Mouse (Mus musculus): Measurements from ENCODE around the gene Ints13. TPM values are rescaled to one million over a fixed set of nuclear protein-coding genes. Genes with fewer than 3 reads are reported as not detected.

Ints13 gene
- polyA plus RNA-seq, 1 experiment from 2014 or later: 70.2 TPM

DNA sequence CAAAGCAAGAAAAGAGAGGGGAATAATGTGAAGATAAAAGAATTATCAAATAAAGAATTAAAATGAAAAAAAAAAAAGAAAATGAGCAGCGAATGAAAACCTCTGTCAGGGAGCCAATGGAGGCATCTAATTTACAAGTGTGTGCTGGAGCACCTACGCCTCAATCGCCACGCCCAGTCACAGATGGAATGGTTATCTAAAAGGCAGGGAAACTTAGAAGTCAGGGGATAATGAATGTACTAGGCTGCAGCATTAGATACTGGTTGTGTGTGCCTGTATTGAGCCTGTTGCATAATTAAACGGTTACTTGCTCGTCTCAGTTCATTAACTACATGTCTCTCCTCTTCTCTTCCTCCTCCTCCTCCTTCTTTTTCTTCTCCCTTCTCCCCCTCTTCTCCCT is 33.8 kb upstream of the Ints13 start:
- H3K4me3 ChIP-seq (ENCODE audit: low read depth, low read length): no peak overlapping the region
- H3K4me1 ChIP-seq (ENCODE audit: insufficient read depth): no peaks in the 10 kb centered on the region
- no peak for TF ChIP-seq CTCF (IDR thresholded peaks at IDR 0.05; ENCODE audit: low read depth)
- H3K9ac ChIP-seq: no peak overlapping the region
- 90% methylated on average over 6 of the region's 6 CpGs for WGBS
- H3K27ac ChIP-seq (ENCODE audit: low read depth): no peak overlapping the region; the same call in 1 of the 2 replicates
- ATAC-seq (ENCODE audit: insufficient read depth) (no peak), DNase-seq (no peak)
- H3K4me2 ChIP-seq: no peak overlapping the region
- no peaks in the 10 kb centered on the region for H3K9me3 ChIP-seq (ENCODE audit: low read depth, low read length)
- H3K27me3 ChIP-seq (ENCODE audit: insufficient read depth, low read length): no peaks in the 10 kb centered on the region
- peaks cover 59% of the 10 kb centered on the region for H3K36me3 ChIP-seq (ENCODE audit: insufficient read depth)

- Histone ChIP-seq H3K4me3 (ENCODE audit: low read depth, low read length) (no peak overlapping the region), H3K27ac (ENCODE audit: low read depth) (no peak overlapping the region), H3K36me3 (ENCODE audit: insufficient read depth) (peaks cover 78% of the 10 kb centered on the region), H3K9me3 (ENCODE audit: low read depth, low read length) (no peaks in the 10 kb centered on the region), H3K27me3 (ENCODE audit: insufficient read depth, low read length) (no peaks in the 10 kb centered on the region), H3K4me2 (no peak overlapping the region), H3K9ac (no peak overlapping the region), H3K4me1 (ENCODE audit: insufficient read depth) (no peaks in the 10 kb centered on the region)
- 89% methylated on average over 10 of the region's 10 CpGs for WGBS
- DNase-seq (no peak), ATAC-seq (ENCODE audit: insufficient read depth) (no peak)
- no peak for TF ChIP-seq CTCF (IDR thresholded peaks at IDR 0.05; ENCODE audit: low read depth)
Observed at GRCm38 (mm10) chr6:146603651-146604050, 26.0 kb upstream of the Ints13 start.

- H3K4me3 ChIP-seq (ENCODE audit: low read depth, low read length): no peak overlapping the region
- H3K36me3 ChIP-seq (ENCODE audit: insufficient read depth): peaks cover 77% of the 10 kb centered on the region
- no peak overlapping the region for H3K27ac ChIP-seq (ENCODE audit: low read depth)
- no peaks in the 10 kb centered on the region for H3K27me3 ChIP-seq (ENCODE audit: insufficient read depth, low read length)
- H3K9me3 ChIP-seq (ENCODE audit: low read depth, low read length): no peaks in the 10 kb centered on the region
- no peak overlapping the region for H3K4me2 ChIP-seq
- 88% methylated on average over 4 of the region's 4 CpGs for WGBS
- no peak for ATAC-seq (ENCODE audit: insufficient read depth)
- H3K9ac ChIP-seq: no peak overlapping the region
- no peak for DNase-seq
- TF ChIP-seq CTCF (IDR thresholded peaks at IDR 0.05; ENCODE audit: low read depth): no peak
- H3K4me1 ChIP-seq (ENCODE audit: insufficient read depth): no peaks in the 10 kb centered on the region
Observed at GRCm38 (mm10) chr6:146602601-146603000, 25.0 kb upstream of the Ints13 start.

- no peaks in the 10 kb centered on the region for H3K9me3 ChIP-seq (ENCODE audit: low read depth, low read length)
- H3K4me3 ChIP-seq (ENCODE audit: low read depth, low read length): no peak overlapping the region
- H3K27me3 ChIP-seq (ENCODE audit: insufficient read depth, low read length): no peaks in the 10 kb centered on the region
- H3K36me3 ChIP-seq (ENCODE audit: insufficient read depth): peaks cover 46% of the 10 kb centered on the region
- no peak for DNase-seq
- H3K27ac ChIP-seq (ENCODE audit: low read depth): no peak overlapping the region
- TF ChIP-seq CTCF (IDR thresholded peaks at IDR 0.05; ENCODE audit: low read depth): no peak
- no peak overlapping the region for H3K4me2 ChIP-seq
- no peaks in the 10 kb centered on the region for H3K4me1 ChIP-seq (ENCODE audit: insufficient read depth)
- no peak overlapping the region for H3K9ac ChIP-seq
- WGBS: 91% methylated on average over 5 of the region's 5 CpGs
- ATAC-seq (ENCODE audit: insufficient read depth): no peak
Observed at GRCm38 (mm10) chr6:146585134-146585533, 7.5 kb upstream of the Ints13 start.

DNA sequence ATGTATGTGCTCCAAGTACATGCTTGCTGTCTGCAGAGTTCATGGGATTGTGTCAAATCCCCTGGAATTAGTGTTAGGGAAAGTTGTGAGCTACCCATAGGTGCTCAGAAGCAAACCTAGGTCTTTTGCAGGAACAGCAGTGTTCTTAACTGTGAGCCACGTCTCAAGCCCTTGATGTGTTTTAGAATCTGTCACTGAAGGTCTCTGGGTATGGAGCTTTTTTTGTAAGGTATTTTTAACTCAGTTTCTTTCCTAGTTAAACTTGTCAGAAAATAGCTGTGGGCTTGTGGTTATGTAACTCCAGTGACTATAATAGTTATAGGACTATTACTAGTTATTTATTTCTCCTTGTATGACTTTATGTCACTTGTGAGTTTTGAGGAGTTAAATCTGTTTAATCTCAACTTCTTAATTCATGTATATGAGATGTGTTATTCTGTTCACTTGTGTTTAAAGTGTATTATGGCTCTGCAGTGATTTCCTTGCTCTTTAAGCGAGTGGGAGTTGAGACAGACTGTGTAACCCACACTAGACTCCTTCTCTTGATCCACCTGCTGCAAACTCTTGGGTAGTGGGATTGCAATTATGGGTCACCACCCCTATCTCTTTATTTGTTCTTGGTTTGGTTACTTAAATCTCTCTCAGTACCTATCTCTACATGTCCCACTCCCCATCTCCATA is 5.9 kb upstream of the Ints13 start:
- Histone ChIP-seq H3K27me3 (ENCODE audit: insufficient read depth, low read length) (no peaks in the 10 kb centered on the region), H3K4me2 (no peak overlapping the region), H3K9ac (no peak overlapping the region), H3K27ac (ENCODE audit: low read depth) (no peak overlapping the region), H3K4me3 (ENCODE audit: low read depth, low read length) (no peak overlapping the region), H3K4me1 (ENCODE audit: insufficient read depth) (peaks cover 3% of the 10 kb centered on the region; the same call in 1 of the 2 replicates), H3K36me3 (ENCODE audit: insufficient read depth) (peaks cover 30% of the 10 kb centered on the region), H3K9me3 (ENCODE audit: low read depth, low read length) (no peaks in the 10 kb centered on the region)
- 69% methylated on average over 2 of the region's 2 CpGs for WGBS
- TF ChIP-seq CTCF (IDR thresholded peaks at IDR 0.05; ENCODE audit: low read depth): no peak
- DNase-seq: no peak
- no peak for ATAC-seq (ENCODE audit: insufficient read depth)

DNA sequence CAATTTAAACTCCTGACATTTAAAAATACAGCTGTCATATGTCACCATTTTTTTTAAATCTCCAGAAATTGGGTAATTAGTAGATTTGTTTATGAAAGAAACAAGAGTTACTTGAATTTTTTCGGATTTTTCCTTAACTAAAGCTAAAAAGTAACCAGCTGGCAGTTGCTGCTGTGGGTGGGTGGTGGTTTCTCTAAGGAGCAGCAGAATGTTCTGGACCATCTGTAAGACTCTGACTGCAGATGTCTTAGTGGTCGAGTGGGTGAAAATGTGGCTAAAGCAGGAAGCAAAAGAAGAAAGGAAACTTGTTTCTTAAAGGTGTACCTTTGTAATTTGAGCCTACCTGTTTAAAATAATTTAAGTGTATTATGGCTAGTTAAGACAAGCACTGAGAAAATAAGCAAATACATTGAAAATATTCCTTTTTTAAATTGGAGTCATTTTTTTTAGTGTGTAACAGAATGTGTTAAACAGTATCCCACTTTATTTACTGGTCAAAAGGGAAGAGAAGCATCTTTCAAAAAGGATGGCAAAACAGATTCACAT is 2.8 kb upstream of the Ints13 start:
- Histone ChIP-seq H3K27ac (ENCODE audit: low read depth) (0 out of 2 replicates have a peak overlapping the region, but pooled peaks have one; percentile 27), H3K9ac (no peak overlapping the region), H3K4me1 (ENCODE audit: insufficient read depth) (peaks cover 8% of the 10 kb centered on the region; the same call in 1 of the 2 replicates), H3K36me3 (ENCODE audit: insufficient read depth) (peaks cover 3% of the 10 kb centered on the region; the same call in 1 of the 2 replicates), H3K4me2 (0 out of 2 replicates have a peak overlapping the region, but pooled peaks have one; percentile 23), H3K27me3 (ENCODE audit: insufficient read depth, low read length) (no peaks in the 10 kb centered on the region), H3K4me3 (ENCODE audit: low read depth, low read length) (no peak overlapping the region), H3K9me3 (ENCODE audit: low read depth, low read length) (no peaks in the 10 kb centered on the region)
- 15% methylated on average over 2 of the region's 2 CpGs for WGBS
- DNase-seq (peak; percentile 16), ATAC-seq (ENCODE audit: insufficient read depth) (no peak)
- TF ChIP-seq CTCF (IDR thresholded peaks at IDR 0.05; ENCODE audit: low read depth): no peak

DNA sequence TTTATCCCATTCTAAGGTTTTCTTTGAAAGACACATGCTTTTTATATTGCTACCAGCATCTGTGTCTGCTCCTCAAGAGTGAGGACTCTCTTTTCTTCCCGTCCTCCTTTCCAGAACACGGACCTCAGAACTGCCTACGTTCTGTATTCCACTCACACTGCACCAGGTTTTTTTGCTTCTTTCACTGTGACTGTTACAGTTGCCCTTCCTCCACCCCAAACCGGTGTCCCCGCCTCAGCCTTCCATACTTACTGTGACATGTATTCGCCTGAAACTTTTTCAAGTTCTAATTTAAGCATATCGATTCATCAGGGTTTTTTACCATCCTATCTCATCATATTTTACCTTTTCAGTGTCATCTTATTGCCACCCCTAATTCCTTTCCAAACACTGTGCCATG is 951 bp upstream of the Ints13 start:
- H3K27me3 ChIP-seq (ENCODE audit: insufficient read depth, low read length): no peaks in the 10 kb centered on the region
- TF ChIP-seq CTCF (IDR thresholded peaks at IDR 0.05; ENCODE audit: low read depth): no peak
- no peaks in the 10 kb centered on the region for H3K9me3 ChIP-seq (ENCODE audit: low read depth, low read length)
- ATAC-seq (ENCODE audit: insufficient read depth) (no peak), DNase-seq (peak; percentile 36)
- peak overlapping the region; percentile 95 for H3K9ac ChIP-seq
- H3K4me1 ChIP-seq (ENCODE audit: insufficient read depth): peaks cover 8% of the 10 kb centered on the region; the same call in 1 of the 2 replicates
- peak overlapping the region; percentile 86 for H3K4me2 ChIP-seq
- peak overlapping the region; percentile 94 for H3K4me3 ChIP-seq (ENCODE audit: low read depth, low read length)
- peaks cover 6% of the 10 kb centered on the region for H3K36me3 ChIP-seq (ENCODE audit: insufficient read depth)
- H3K27ac ChIP-seq (ENCODE audit: low read depth): peak overlapping the region; percentile 97
- 6% methylated on average over 7 of the region's 7 CpGs for WGBS

Data from lung, embryonic 14.5 days (tissue).